Mouse (Mus musculus): ENCODE data around the gene Crygd.

Crygd gene

DNA sequence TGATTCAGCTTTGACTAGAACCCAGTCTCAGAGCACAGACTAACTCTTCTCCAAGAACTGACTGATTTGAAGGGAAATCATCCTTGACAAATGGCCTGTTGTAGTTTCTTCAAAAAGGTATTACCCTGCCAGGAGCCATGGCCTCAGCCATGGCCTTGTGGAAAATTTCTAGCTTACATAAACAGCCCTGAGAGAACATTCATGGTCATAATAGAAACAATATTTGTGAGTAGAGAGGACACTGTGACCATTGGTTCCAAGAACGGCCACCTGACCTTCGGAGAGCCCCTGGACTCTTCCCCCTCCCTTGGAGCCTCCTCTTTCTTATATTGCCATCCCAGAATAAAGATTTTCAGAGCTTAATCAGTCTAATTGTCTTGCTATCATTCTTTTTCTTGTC, 19.8 kb downstream of the Crygd start:
- no peak for DNase-seq (ENCODE audit: low spot score in 2 of 2)

GRCm38 (mm10) chr1:65041837-65042236, 21.4 kb downstream of the Crygd start:
- DNase-seq (ENCODE audit: low spot score in 2 of 2), result peak in 1 of 2 experiments; percentile 4

- DNase-seq (ENCODE audit: low spot score in 2 of 2), result peak in 1 of 2 experiments; percentile 23
Observed at GRCm38 (mm10) chr1:65040806-65041205, 22.4 kb downstream of the Crygd start.

GRCm38 (mm10) chr1:65039679-65040078, 23.6 kb downstream of the Crygd start:
- no peak for DNase-seq (ENCODE audit: low spot score in 2 of 2)

- no peak for DNase-seq (ENCODE audit: low spot score in 2 of 2)
Observed at GRCm38 (mm10) chr1:65037542-65037941, 25.7 kb downstream of the Crygd start.

GRCm38 (mm10) chr1:65035513-65035912, 27.7 kb downstream of the Crygd start:
- no peak for DNase-seq (ENCODE audit: low spot score in 2 of 2)

- no peak for DNase-seq (ENCODE audit: low spot score in 2 of 2)
Observed at GRCm38 (mm10) chr1:65032641-65033040, 30.6 kb downstream of the Crygd start, which contains the start of gene Akr1cl. Akr1cl (minus strand) TSS chr1:65032759.

DNA sequence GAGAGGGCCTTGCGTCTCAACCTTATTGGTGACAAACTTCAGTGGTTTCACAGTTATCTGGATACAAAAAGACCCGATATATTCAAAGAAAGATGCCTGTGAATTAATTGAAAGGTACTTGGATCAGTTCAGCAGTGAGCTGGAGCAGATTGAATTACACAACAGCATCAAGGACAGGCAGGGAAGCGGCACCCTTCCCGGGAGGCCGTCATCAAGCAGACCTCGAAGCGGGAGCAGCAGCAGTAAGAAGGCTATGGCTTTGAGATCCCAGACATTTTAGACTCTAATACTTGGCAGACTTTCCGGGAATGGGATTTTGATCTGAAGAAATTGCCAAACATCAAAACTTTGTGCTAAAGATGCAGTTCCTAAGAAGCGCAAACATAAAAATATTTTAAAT, 35.0 kb downstream of the Crygd start:
- no peak for DNase-seq (ENCODE audit: low spot score in 2 of 2)

DNA sequence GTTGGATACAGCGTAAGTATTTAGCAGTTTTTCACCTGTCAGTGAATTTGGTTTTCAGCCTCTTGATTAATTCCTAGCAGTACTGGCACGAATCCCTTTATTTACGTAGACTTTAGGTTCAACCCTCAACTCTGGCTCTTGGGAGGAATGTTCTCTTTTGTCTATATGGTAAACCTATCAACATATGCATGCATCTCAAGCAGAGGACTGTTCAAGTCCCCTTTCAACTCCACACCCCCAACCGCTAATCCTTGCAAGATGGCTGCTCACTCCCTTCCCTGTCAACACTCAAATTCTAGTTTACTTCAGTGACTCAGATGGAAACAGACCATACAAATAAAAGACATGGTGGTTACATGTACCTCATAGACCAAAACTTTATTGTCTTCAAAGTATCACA, 50.5 kb downstream of the Crygd start:
- DNase-seq (ENCODE audit: low spot score in 2 of 2), result no peak

Data from urinary bladder, postnatal 36 days (tissue).